Mouse (Mus musculus): Measurements from ENCODE around the gene Pld3. TPM values are rescaled to one million over a fixed set of nuclear protein-coding genes. Genes with fewer than 3 reads are reported as not detected.
"Not testable (repeated sequence)": the region's sequence is repeated elsewhere in the genome, so short reads cannot be mapped to it uniquely, and the experiment has no call there.

The Pld3 gene
- total RNA-seq, 2 experiments from 2014 or later, result 23.1 to 27.8 TPM

GRCm38 (mm10) chr7:27532480-27533050, 20.5 kb downstream of the Pld3 start:
- DNase-seq, result no peak
- intact Hi-C loops (cut with DNase I; ENCODE audit: low total_unique reads), result no loop called here

DNA sequence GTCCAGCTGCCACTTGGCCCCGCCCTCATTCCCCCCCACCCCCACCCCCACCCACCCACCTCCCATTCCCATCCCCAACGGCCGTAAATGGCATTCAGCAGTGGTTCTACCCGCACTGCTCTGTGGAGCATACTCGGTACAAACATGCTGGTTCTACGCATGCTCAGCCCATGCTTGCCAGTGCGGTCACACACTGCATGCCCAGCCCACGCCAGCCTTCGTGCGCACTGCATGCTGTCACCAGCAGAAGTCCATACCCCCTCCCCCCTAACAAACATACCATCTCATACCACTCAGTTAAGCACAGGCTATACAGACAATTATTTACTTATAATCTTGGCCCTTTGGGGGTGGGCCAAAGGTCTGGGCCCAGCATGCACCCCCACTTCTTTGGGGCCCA, 21.3 kb downstream of the Pld3 start:
- intact Hi-C loops (cut with DNase I; ENCODE audit: low total_unique reads), result no loop called here
- DNase-seq, result no peak

- no peak for DNase-seq
- intact Hi-C loops (cut with DNase I; ENCODE audit: low total_unique reads), result no loop called here
Measured at GRCm38 (mm10) chr7:27530937-27531336, 22.1 kb downstream of the Pld3 start.

DNA sequence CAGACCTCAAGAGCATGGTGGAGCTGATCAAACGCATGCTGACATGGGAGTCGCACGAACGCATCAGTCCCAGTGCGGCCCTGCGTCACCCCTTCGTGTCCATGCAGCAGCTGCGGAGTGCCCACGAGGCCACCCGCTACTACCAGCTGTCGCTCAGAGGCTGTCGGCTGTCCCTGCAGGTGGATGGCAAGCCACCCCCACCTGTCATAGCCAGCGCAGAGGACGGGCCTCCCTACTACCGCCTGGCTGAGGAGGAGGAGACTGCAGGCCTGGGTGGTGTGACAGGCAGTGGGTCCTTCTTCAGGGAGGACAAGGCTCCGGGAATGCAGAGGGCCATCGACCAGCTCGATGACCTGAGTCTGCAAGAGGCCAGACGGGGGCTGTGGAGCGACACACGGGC, 23.9 kb downstream of the Pld3 start:
- intact Hi-C loops (cut with DNase I; ENCODE audit: low total_unique reads), result loop anchor here (5.0 to 10.0 kb wide), 3 partner anchors 54 to 192 kb away; partner anchors contain the start of genes Ltbp4 and Sertad3
- DNase-seq, result no peak

DNA sequence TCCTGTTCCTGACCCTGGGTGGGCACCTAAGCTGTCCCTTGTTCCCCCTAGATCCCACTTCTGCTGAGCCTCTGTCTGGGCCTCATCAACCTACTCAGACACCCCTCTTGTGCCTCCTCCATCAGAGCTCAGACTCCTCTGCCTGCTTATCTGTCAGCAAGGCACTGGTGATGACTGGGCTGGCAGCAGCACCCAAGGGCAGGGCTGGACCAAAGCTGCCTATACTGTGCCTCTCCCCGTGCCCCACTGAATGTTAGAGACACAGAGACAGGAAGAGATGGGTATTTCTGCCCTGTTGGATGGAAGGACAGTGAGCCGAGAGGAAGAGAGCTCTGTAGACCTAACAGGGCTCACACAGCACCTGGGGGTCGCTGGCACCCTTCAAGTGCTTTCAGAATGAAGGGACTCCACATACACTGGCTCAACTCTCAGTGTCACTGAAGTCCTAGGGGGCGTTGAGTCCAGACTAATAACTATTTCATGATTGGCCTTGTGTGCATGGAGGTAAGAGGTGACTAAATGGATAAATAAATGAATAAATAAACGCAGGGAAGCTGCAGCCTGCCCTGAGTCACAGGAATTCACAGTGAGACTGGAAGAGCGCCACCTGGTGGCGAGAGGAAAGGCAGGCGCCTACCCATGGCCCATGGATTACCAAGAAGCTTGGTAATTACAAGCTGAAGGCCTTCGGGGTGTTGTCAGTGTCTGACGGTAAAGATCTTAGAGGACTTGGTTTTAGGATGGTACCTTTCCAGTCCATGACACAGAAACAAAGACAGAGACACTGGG, 26.8 kb downstream of the Pld3 start:
- intact Hi-C loops (cut with DNase I; ENCODE audit: low total_unique reads), result loop anchor here (5.0 to 10.0 kb wide), 3 partner anchors 51 to 189 kb away; partner anchors contain the start of genes Ltbp4 and Sertad3
- peak; percentile 76 for DNase-seq

DNA sequence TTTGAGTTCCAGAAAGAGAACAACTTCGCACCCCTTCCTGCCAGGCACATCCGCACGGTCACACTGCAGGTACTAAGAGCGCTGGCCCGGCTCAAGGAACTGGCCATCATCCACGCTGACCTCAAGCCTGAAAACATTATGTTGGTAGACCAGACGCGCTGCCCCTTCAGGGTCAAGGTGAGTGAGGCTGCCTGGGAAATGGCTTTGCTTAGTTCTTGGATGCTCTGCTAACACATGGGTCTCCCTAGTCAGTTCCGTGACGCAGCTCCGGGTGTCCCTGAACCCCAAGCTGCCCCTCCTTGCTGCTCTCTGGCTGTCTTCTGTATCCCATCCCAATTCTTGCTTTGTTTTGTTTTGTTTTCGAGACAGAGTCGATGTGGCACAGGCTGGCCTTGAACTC, 29.2 kb downstream of the Pld3 start:
- intact Hi-C loops (cut with DNase I; ENCODE audit: low total_unique reads), result loop anchor here (10.0 kb wide), 2 partner anchors 49 to 99 kb away; partner anchors contain the start of gene Sertad3

GRCm38 (mm10) chr7:27522967-27523366, 30.1 kb downstream of the Pld3 start, which contains the start of gene Hipk4:
TSS of gene Hipk4 (plus strand) at chr7:27523267.
- DNase-seq, result no peak
- intact Hi-C loops (cut with DNase I; ENCODE audit: low total_unique reads), result loop anchor here (10.0 kb wide), 2 partner anchors 48 to 98 kb away; partner anchors contain the start of gene Sertad3

More for the DNA sequence above, 29.2 kb downstream of the Pld3 start:
- DNase-seq, result no peak

- intact Hi-C loops (cut with DNase I; ENCODE audit: low total_unique reads), result loop anchor here (10.0 kb wide), 2 partner anchors 46 to 96 kb away; partner anchors contain the start of gene Sertad3
- DNase-seq, result no peak
Measured at GRCm38 (mm10) chr7:27520599-27520998, 32.4 kb downstream of the Pld3 start.

DNA sequence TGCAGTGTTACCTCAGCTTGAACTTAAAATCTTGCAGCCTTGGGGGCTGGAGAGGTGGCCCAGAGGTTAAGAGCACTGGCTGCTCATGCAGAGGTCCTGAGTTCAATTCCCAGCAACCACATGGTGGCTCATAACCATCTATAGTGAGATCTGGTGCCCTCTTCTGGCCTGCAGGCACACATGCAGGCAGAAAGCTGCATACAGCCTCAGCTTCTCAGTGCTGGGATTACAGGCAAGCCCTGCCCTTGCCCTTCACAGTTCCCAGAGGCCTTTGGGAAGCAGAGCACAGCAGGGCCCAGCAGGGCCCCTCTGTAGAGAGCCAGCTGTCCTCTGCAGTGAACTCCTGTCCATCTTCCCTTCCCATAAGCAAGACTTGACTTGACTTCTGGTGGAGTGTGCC, 32.9 kb downstream of the Pld3 start:
- intact Hi-C loops (cut with DNase I; ENCODE audit: low total_unique reads), result loop anchor here (10.0 kb wide), 2 partner anchors 45 to 95 kb away; partner anchors contain the start of gene Sertad3

GRCm38 (mm10) chr7:27518314-27518713, 34.7 kb downstream of the Pld3 start:
- no peak for DNase-seq
- intact Hi-C loops (cut with DNase I; ENCODE audit: low total_unique reads), result no loop called here

More for the DNA sequence above, 32.9 kb downstream of the Pld3 start:
- no peak for DNase-seq

DNA sequence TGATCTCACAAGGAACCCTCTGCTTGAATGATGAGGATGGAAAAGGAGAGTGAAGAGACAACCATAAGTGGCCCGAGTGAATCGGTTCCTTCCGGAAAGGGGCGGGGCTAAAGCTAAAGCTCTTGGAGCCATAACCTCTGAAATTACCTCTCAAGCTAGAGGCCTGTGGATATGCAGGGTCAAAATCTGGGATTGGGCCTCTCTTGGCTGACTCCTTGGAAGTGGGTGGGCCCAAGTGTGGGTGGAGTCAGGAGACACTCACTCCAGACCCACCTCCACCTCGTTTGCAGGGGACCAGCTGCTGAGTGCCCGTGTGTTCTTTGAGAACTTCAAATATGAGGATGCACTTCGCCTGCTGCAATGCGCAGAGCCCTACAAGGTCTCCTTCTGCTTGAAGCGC, 38.1 kb downstream of the Pld3 start:
- intact Hi-C loops (cut with DNase I; ENCODE audit: low total_unique reads), result no loop called here
- DNase-seq, result no peak

GRCm38 (mm10) chr7:27510809-27511208, 42.2 kb downstream of the Pld3 start:
- no peak for DNase-seq
- intact Hi-C loops (cut with DNase I; ENCODE audit: low total_unique reads), result no loop called here

- DNase-seq, result peak; percentile 63
- intact Hi-C loops (cut with DNase I; ENCODE audit: low total_unique reads), result no loop called here
Measured at GRCm38 (mm10) chr7:27508648-27509005, 44.4 kb downstream of the Pld3 start.

- intact Hi-C loops (cut with DNase I; ENCODE audit: low total_unique reads), result no loop called here
- peak; percentile 97 for DNase-seq
Measured at GRCm38 (mm10) chr7:27507711-27508647, 45.0 kb downstream of the Pld3 start.

DNA sequence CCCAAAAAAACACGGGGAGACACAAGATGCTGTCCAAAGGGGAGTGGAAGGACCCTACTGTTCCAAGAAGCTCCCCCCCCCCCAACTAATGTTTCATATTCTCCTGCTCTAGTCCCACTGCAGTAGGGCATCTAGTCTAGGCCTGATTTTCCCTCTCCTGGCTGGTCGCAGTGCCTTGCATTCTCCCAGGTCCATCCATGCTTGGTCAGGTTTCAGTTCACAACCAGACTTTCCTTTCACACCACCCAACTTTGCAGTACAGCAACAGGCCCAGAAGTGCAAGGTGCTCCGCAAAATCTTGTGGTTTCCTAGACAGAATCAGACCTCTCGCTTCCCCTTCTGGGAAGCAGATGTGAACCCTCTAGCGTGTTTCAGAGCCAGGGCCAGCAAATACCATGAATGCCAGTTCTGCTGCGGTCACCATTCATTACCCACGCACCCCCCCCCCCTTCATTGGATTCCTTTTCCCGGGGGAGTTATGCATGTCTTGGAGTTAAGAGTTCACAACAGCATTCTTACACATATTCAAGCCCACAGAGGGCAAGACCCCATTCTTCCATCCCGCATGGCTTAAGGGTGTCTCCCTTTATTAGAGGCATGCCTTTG, 46.1 kb downstream of the Pld3 start:
- DNase-seq, result no peak
- intact Hi-C loops (cut with DNase I; ENCODE audit: low total_unique reads), result no loop called here

DNA sequence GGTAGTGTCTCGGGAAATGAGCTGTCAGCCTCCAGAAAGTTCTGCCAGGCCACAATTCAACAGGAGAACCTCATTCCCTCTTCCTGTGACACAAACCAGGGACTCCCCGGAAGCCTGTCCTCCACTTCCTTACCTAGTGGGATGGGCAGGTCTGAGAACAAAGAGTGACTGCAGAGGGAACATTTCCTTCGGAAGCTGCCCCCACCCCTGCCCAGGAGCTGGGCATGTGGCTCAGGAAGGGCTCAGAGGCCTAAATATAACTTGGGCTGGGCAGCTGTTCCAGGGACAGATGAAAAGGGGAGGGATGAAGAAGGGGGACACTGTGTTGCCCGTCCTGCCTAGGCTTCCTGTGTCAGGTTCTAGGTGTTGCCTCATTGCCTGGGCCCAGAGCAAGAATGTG, 51.4 kb downstream of the Pld3 start:
- intact Hi-C loops (cut with DNase I; ENCODE audit: low total_unique reads), result no loop called here

GRCm38 (mm10) chr7:27499036-27499435, 54.0 kb downstream of the Pld3 start, which contains the start of gene Prx:
TSS of gene Prx (plus strand) at chr7:27499324.
- no peak for DNase-seq
- intact Hi-C loops (cut with DNase I; ENCODE audit: low total_unique reads), result no loop called here

More for the DNA sequence above, 51.4 kb downstream of the Pld3 start:
- DNase-seq, result peak; percentile 45

GRCm38 (mm10) chr7:27494659-27495367, 58.2 kb downstream of the Pld3 start:
- intact Hi-C loops (cut with DNase I; ENCODE audit: low total_unique reads); DNase-seq: not testable (repeated sequence)

Data from gastrocnemius, postnatal 14 days (tissue).